Mouse (Mus musculus) urinary bladder, postnatal 10 days (tissue): ENCODE results near the gene Wwp2.
"Not testable (repeated sequence)": the region's sequence is repeated elsewhere in the genome, so short reads cannot be mapped to it uniquely, and the experiment has no call there.

Experiments
- DNase-seq: peaks from one replicate; pipeline ENCODE4 v3.0.0; 2022; ENCODE audit warnings: low spot score

Gene Wwp2

DNA sequence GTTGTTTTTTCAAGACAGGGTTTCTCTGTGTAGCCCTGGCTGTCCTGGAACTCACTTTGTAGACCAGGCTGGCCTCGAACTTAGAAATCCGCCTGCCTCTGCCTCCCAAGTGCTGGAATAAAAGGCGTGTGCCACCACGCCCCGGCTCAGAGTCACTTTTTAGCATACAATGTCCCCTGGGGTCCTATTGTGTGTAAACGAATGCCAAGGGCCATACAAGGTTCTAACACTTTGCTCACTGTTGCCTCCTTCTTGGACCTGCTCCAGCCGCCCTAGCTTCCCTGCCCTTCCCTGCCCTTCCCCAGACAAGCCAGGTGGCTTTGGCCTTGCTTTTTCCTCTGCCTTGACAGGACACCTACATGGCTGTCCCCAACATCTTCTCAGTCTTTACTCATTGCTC is 40.6 kb downstream of the Wwp2 start:
- not testable (repeated sequence) for DNase-seq

DNA sequence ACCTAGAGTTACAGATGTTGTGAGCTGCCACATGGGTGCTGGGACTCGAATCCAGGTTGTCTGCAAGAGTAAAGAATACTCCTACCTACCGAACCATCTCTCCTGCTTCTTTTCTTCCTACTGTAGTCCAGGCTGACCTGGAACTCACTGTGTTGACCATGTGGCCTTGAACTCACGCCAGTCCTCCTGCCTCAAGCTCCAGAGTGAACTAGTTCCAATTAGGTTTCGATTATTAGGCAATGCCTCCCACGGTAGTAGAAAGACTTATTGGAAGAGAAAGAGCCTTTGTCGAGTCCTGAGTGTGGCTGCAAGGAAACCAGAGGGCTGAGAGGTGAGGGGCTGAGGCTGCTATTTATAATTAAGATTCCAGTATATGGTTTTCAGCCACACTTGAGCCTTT is 42.6 kb downstream of the Wwp2 start:
- no peak for DNase-seq

- no peak for DNase-seq
Measured at GRCm38 (mm10) chr8:107480436-107480835, 44.3 kb downstream of the Wwp2 start.

GRCm38 (mm10) chr8:107483250-107483649 is 47.1 kb downstream of the Wwp2 start:
- DNase-seq, result no peak

DNA sequence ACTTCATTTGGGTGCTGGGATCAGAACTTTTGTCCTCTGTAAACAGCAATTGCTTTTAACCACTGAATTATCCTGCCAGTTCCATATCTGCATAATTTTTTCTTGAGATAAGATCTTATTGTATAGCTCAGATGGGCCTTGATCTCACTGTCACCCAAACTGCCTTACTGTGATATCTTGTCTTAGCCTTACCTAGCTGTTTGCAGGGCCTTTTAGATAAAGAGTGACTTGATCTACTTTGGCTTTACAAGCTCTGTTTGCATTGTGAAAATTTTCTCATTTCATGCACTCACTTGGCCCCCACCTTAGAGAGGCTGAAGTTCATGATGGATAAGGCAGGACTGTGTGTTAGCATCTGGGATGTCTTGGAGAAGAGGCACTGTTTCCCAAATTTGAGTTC is 48.8 kb downstream of the Wwp2 start:
- no peak for DNase-seq

DNA sequence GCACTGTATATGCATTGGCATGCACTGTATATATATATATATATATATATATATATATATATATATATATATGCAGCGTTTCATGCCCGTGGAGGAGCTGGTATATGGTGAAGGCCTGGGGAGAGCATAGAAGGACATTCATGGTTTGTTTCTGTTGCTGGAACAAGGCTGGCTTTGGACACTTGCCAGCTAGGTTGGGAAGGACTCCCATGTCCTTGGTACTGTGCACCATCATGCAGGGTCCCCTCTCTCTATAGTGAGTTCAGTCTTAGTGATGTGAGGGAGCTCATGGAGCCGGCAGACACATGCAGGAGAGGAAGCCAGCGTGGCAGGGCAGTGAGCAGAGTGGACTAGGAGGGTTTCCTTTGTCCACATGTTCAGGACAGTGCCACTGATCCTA is 52.4 kb downstream of the Wwp2 start:
- no peak for DNase-seq

GRCm38 (mm10) chr8:107489086-107489485 is 52.9 kb downstream of the Wwp2 start:
- DNase-seq, result no peak

DNA sequence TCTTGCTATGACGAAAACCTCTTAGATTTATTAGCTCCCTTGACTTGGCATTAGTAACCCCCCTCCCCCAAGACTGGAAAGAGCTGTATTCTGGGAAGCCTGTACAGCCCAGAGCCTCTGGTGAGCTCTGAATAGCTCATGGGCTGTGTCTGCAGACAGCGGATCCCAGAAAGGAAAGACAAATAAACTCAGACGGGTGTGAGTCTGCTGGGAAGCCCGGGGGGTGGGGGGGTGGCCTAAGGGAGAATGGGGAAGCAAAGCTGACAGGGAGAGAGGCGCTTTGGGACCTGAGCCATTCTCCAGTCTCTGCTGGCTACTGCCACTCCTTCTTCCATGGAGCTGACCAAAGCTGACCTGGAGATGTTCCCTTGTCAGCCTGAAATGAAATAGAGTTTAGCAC is 53.8 kb downstream of the Wwp2 start:
- DNase-seq, result no peak

DNA sequence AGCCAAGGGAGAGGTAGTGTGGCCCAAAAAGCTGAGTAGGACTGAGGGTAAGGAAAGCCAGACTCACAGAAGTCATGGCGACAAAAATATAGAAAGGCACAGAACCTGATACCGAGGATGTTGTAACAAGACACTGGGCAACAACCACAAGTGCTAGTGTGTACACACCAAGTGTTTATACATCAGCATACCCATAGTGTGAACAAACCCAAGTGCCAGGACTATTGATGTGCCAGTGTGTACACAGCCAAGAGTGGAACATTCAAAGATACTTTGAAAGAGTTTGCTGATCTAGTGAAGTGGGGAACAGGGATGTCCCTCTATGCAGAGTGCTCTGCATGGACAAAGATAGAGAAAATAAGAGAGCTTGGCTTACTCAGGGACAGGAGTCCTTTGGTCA is 54.5 kb downstream of the Wwp2 start:
- no peak for DNase-seq

DNA sequence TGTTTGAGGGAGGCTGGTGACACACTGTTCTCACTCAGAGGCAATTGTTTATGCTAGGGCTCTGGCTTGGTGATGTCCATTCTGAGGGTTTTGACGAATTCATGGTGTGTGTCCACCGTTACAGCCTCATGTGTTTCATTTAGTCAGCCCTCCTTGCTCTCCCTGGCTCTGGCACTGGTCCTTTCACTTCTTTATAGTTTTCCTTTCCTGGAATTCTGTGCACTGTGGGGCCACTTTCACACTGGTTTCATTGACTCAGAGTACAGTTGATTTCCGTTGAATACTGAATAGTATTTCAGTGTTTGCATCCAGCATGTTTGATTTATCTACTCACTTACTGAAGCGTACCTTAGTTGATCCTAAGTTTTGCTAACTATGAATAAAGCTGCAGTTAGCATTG is 55.0 kb downstream of the Wwp2 start:
- DNase-seq, result no peak

DNA sequence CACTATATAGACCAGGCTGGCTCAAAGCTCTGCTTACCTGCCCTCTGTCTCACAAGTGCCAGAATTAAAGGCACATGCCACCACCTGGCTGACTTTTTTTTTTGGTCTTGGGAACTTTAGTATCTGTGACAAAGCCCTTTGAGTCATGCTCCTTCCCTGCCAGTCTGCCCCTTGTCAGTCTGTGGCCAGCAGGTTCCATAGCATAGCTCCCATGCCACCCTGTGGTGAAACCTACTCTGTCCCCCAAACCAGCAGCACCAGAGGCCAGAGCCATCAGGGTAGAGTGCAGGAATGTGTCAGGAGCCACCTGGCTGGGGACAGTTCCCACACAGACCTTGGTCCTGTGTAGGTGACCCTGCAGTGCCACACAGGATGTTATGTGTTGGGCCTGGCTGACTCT is 55.7 kb downstream of the Wwp2 start:
- DNase-seq, result no peak

DNA sequence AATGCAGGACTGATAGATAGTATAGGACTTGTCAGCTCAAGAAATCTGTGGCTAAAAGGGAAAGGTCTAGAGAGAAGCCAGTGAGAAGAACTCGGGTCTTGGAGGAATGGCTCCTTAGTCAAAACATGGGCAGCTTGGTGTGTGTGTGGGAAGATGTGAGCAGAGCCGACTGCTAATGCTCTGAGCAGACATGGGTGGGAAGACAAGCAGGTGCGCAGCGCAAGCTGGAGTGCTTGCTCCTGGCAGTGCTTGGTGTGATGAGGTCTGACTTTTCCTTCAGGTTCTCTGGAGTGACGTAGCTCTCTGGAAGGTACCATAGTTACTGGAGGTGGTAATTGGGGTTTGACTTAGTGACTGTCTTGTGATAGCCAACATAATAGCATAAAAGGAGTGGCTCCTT is 56.6 kb downstream of the Wwp2 start:
- DNase-seq, result no peak

DNA sequence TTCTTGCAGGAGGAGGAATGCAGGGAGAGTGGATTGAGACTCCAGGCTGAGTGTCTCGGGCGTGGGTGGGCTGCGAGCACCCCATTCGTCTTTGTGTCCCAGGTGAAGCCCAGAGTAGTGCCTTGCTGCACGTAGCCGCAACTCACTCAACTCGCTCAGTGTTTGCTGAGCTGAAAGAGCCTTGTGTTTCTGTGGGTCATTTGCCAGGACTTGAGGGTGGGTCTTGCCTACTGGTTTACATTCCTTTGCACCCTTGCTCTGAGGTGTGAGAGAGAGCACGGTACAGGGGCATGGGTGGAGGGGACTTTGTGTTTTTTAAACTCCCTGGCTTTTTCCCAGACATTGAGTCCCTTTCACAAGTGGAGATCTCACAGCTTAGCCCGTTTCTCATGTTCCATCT is 59.3 kb downstream of the Wwp2 start:
- no peak for DNase-seq

GRCm38 (mm10) chr8:107497708-107498107 is 61.5 kb downstream of the Wwp2 start:
- no peak for DNase-seq

- no peak for DNase-seq
Measured at GRCm38 (mm10) chr8:107498390-107498789, 62.2 kb downstream of the Wwp2 start.

DNA sequence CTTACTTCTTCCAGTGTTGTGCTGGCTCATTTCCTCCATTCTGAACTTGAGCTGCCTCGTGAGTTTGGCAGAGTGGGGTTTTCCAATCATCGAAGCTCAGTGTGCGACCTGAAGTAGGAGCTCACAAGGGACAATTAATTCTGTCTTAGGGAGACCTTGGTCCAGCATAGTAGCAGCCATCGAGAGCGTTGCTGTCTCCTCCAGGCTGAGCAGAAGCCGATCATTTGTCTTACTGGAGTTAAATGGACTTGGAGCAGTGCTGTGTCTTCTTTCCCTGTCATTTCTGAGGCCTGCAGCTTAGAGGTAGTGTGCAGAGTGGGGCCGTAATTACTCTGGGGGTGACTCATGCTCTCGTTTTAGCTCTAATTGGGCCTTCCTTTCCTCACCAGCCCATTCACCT is 62.6 kb downstream of the Wwp2 start:
- no peak for DNase-seq

DNA sequence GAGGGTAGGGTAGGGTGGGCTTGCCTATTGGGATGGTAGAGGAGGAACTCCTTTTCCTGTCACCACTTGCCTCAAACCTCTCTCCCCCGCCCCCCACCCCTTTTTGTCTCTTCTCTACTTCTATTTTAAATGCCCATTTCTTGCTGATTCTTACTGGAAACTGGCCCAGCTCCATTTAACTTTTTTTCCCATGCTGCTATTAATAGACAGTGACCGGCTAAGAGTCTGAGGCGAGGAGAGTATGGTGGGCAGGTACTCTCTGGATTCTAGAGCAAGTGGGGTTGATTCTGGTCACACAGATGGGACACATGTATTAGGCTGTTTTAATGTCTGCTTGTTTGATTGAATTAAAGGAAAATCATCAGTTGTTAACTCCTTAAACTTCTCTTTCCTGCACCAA is 63.4 kb downstream of the Wwp2 start:
- no peak for DNase-seq

GRCm38 (mm10) chr8:107502407-107502806 is 66.2 kb downstream of the Wwp2 start:
- DNase-seq, result no peak

DNA sequence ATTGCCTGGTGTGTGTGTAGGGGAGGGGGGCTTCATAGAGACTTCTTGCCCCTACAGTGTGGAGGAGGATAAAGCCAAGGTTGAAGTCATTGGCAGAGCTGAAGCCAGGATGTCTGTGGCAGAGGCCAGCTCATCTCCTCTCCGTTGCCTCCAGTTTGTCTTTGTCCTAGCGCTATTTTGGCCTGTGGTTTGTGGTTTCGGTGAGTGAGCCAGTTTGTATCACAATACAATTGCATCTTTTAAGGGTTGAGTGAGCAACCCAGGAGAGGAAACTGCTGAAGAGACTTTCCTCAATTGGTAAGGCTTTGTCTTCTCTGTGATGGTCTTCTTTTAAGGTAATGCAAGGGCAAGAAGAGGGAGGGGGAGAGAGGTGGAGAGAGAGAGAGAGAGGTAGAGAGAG is 66.8 kb downstream of the Wwp2 start:
- no peak for DNase-seq

DNA sequence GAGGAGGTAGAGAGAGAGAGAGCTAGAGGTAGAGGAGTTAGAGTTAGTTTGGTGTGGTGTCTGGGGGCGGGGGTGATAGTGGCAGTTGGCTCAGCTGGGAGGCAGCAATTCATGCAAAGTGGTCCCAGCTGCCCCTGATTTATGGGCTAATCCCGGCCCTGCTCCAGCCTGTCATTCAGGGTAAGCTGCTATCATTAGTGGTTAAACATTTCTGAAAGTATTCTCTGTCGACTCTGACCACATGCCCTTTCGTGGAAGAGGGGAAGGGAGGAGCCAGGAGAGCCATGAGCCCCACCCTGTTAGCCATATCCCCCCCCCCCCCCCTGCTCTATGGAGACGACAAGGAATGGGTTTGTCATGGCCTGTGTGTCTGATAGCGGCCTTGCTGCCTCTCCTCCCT is 67.2 kb downstream of the Wwp2 start:
- no peak for DNase-seq

DNA sequence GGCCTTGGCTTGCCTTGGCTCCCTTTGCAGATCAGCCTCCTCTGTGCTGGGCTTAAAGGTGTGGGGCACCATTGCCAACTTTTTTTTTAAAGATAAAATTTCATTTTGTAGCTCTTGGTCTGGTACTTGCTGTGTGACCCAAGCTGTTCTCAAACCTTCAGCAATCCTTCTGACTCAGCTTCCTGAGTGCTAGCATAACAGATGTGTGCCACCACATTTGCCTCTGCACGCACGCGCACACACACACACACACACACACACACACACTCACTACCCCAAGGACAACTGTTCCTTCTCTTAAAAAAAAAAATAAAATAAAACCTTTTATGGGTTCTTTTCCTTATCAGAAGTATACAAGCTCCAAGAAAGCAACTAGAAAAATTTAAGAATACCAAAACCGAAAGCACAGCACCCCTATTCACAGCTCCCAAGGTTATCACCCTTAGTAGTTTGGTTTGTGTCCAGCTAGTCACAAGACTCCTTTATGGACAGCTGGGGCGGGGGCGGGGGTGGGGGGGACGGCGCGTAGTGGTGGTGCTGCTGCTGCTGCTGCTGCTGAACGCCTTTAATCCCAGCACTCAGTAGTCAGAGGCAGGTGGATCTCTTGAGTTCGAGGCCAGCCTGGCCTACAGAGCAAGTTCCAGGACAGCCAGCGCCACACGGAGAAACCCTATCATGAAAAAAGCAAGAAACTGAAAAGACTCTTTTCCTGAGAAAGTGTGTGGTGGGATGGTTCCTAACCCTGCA is 68.2 kb downstream of the Wwp2 start:
- no peak for DNase-seq

GRCm38 (mm10) chr8:107505271-107505670 is 69.1 kb downstream of the Wwp2 start:
- no peak for DNase-seq

- DNase-seq, result no peak
Measured at GRCm38 (mm10) chr8:107507019-107507418, 70.9 kb downstream of the Wwp2 start.

GRCm38 (mm10) chr8:107510204-107510603 is 74.0 kb downstream of the Wwp2 start:
- DNase-seq, result no peak

DNA sequence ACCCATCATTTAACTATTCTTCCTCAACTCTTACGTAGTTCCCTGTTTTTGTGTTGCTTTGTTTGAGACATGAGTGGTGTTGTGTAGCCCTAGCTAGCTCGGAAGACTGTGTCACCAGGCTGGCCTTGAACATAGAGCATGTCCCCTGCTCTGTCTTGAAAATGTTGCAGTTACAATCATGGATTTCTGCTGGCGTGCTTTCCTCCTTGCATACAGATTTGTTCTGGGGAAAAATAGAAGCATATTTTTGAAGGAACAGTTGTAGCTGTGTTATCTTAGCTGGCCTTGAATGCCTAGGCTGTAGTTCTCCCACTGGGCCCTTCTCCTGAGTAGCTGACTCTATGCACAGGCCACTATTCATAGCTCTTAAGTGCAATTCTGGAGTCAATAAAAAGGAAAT is 74.6 kb downstream of the Wwp2 start:
- no peak for DNase-seq
